Mouse (Mus musculus): ENCODE measurements around the gene Wdr66. TPM values are rescaled to one million over a fixed set of nuclear protein-coding genes. Genes with fewer than 3 reads are reported as not detected.
"Not testable (repeated sequence)": the region's sequence is repeated elsewhere in the genome, so short reads cannot be mapped to it uniquely, and the experiment has no call there.

Gene Wdr66
- total and polyA plus RNA-seq, 3 experiments: 0.21 to 0.34 (median 0.21) TPM

DNA sequence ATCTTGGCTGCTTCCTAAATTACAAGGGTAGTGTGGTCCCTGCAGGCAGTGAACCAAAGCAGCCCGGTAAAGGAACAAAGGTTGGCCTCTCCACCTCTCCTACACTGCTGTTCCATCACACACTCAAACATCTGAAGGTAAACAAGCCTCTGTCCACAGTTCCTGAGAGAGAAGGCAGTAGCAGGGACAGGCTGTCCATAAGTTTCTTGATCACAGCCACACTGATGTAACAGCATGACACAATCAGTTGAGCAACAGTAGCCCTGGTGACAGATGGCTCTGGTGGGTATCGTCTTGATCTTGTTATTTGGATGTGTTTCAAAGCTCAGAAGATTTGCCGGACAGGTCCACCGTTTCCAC, 28.9 kb upstream of the Wdr66 start:
- peaks cover 0 to 6% of the 10 kb centered on the region in 2 experiments; a peak in 2 of 4 replicates for H3K4me1 ChIP-seq (ENCODE audit: control insufficient read depth in 1 of 2, insufficient read depth in 2 of 2)
- no peak overlapping the region for H3K4me2 ChIP-seq (ENCODE audit: insufficient read depth, low read depth, poor library complexity, severe bottlenecking)
- H3K9ac ChIP-seq (ENCODE audit: insufficient read depth, low read depth): no peak overlapping the region
- H3K79me2 ChIP-seq (replicated peaks; ENCODE audit: control insufficient read depth, extremely low read depth, insufficient read depth, poor library complexity, severe bottlenecking): no peaks in the 10 kb centered on the region
- no peaks in the 10 kb centered on the region for H3K27me3 ChIP-seq (replicated peaks)
- H3K4me3 ChIP-seq (replicated peaks in 1 of 3; ENCODE audit: low read depth in 2 of 3, low read length in 2 of 3, poor library complexity in 1 of 3): no peak overlapping the region
- H3K27ac ChIP-seq (ENCODE audit: insufficient read depth, low read depth): no peak overlapping the region
- in situ Hi-C loops (cut with MboI; ENCODE audit: low pct_ligation_motif_present, low pct_unique_long_range_greater_than_20kb, low sequenced_read_pairs) (no loop called here), dilution Hi-C loops (cut with MboI; ENCODE audit: extremely low pct_ligation_motif_present, extremely low pct_unique_long_range_greater_than_20kb, low sequenced_read_pairs) (no loop called here)
- DNase-seq (ENCODE audit: extremely low read depth): no peak
- TF ChIP-seq ZKSCAN1 (IDR thresholded peaks at IDR 0.05; ENCODE audit: borderline replicate concordance, low read depth, low read length): no peak
- TF ChIP-seq GABPA (IDR thresholded peaks at IDR 0.05; ENCODE audit: insufficient replicate concordance, low read depth, low read length): no peak
- TF ChIP-seq IRF4 (IDR thresholded peaks at IDR 0.05; ENCODE audit: low read depth, low read length): no peak
- no peak for TF ChIP-seq SMC3 (IDR thresholded peaks at IDR 0.05; ENCODE audit: low read depth, low read length)
- TF ChIP-seq CHD1 (IDR thresholded peaks at IDR 0.05; ENCODE audit: low read depth, low read length): no peak
- TF ChIP-seq ELF1 (IDR thresholded peaks at IDR 0.05; ENCODE audit: low read depth, low read length): no peak
- TF ChIP-seq BHLHE40 (IDR thresholded peaks at IDR 0.05; ENCODE audit: low read depth, low read length): no peak
- no peak for TF ChIP-seq ETS1 (conservative IDR thresholded peaks at IDR 0.05; ENCODE audit: low read depth, low read length)
- TF ChIP-seq NELFE (IDR thresholded peaks at IDR 0.05; ENCODE audit: low read depth, low read length): no peak
- no peak for TF ChIP-seq EP300 (IDR thresholded peaks at IDR 0.05; ENCODE audit: low read length)
- no peak for TF ChIP-seq MYC (IDR thresholded peaks at IDR 0.05; ENCODE audit: low read depth, low read length)
- TF ChIP-seq MEF2A (IDR thresholded peaks at IDR 0.05; ENCODE audit: borderline replicate concordance, low read depth, low read length): no peak
- TF ChIP-seq MAFK (IDR thresholded peaks at IDR 0.05; ENCODE audit: insufficient replicate concordance, low read length): no peak
- peaks cover 2% of the 10 kb centered on the region for H3K9me3 ChIP-seq (replicated peaks; ENCODE audit: low read length)
- no peaks in the 10 kb centered on the region for H3K36me3 ChIP-seq (replicated peaks in 1 of 2; ENCODE audit: control insufficient read depth in 1 of 2, insufficient read depth in 1 of 2, low read length in 1 of 2)

DNA sequence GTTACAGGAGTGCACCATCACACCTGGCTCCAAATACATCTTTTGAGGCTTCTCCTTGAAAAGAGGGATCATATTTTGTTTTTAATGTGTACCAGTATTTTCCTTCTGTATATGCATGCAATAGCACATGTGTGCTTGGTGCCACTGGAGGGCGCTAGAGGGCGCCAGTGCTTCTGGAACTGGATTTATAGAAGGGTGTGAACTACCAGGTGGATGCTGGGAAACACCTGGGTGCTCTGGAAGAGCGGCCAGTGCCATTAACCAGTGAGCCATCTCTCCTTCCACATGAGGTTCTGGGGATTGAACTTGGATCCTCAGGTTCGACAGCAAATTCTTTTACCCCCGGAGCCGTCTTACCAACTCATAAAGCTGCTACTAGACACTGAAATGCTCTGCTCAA, 28.0 kb upstream of the Wdr66 start:
- H3K9me3 ChIP-seq (replicated peaks; ENCODE audit: low read length); H3K4me2 ChIP-seq (ENCODE audit: insufficient read depth, low read depth, poor library complexity, severe bottlenecking); H3K4me3 ChIP-seq (replicated peaks in 1 of 3; ENCODE audit: low read depth in 2 of 3, low read length in 2 of 3, poor library complexity in 1 of 3); in situ Hi-C loops (cut with MboI; ENCODE audit: low pct_ligation_motif_present, low pct_unique_long_range_greater_than_20kb, low sequenced_read_pairs); H3K27ac ChIP-seq (ENCODE audit: insufficient read depth, low read depth); H3K9ac ChIP-seq (ENCODE audit: insufficient read depth, low read depth); H3K27me3 ChIP-seq (replicated peaks); H3K36me3 ChIP-seq (replicated peaks in 1 of 2; ENCODE audit: control insufficient read depth in 1 of 2, insufficient read depth in 1 of 2, low read length in 1 of 2); H3K79me2 ChIP-seq (replicated peaks; ENCODE audit: control insufficient read depth, extremely low read depth, insufficient read depth, poor library complexity, severe bottlenecking); H3K4me1 ChIP-seq (ENCODE audit: control insufficient read depth in 1 of 2, insufficient read depth in 2 of 2); DNase-seq (ENCODE audit: extremely low read depth); dilution Hi-C loops (cut with MboI; ENCODE audit: extremely low pct_ligation_motif_present, extremely low pct_unique_long_range_greater_than_20kb, low sequenced_read_pairs): not testable (repeated sequence)
- peak; percentile 3 to 12; a peak in 1 of 4 replicates for TF ChIP-seq CTCF (conservative IDR thresholded peaks at IDR 0.05 in 1 of 2, IDR thresholded peaks at IDR 0.05 in 1 of 2; ENCODE audit: low read depth in 2 of 2, low read length in 2 of 2)

DNA sequence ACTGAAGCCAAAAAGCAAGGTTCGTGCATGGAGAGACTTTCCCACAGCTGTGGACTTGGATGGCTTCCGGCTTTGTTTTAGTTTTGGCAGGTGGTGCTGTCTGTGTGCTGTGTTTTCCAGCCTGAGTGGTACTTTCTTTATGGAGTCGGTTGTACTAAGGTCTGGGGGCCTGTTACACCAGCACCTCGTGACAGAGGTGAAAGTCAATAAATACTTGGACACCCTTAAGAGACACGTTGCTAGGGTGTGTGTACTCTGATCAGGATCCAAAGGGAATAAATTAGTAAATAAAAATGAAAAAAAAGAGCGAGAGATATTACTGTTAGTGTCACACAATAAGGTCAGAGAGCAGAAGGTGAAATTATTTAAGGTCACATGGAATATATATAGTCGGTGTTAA, 25.1 kb upstream of the Wdr66 start:
- no peak overlapping the region for H3K27ac ChIP-seq (ENCODE audit: insufficient read depth, low read depth)

More for the DNA sequence above, 25.1 kb upstream of the Wdr66 start:
- no peak for DNase-seq (ENCODE audit: extremely low read depth)
- no peak overlapping the region for H3K9ac ChIP-seq (ENCODE audit: insufficient read depth, low read depth)
- in situ Hi-C loops (cut with MboI; ENCODE audit: low pct_ligation_motif_present, low pct_unique_long_range_greater_than_20kb, low sequenced_read_pairs): loop anchor here (5.0 kb wide), 1 partner anchor 35 kb away; no protein-coding TSS in a partner anchor
- no peaks in the 10 kb centered on the region for H3K27me3 ChIP-seq (replicated peaks)
- peaks cover 0 to 21% of the 10 kb centered on the region in 2 experiments; a peak in 3 of 4 replicates for H3K4me1 ChIP-seq (ENCODE audit: control insufficient read depth in 1 of 2, insufficient read depth in 2 of 2)
- dilution Hi-C loops (cut with MboI; ENCODE audit: extremely low pct_ligation_motif_present, extremely low pct_unique_long_range_greater_than_20kb, low sequenced_read_pairs): no loop called here
- no peaks in the 10 kb centered on the region for H3K9me3 ChIP-seq (replicated peaks; ENCODE audit: low read length)
- TF ChIP-seq MXI1 (IDR thresholded peaks at IDR 0.05; ENCODE audit: low read depth, low read length): no peak
- TF ChIP-seq GABPA (IDR thresholded peaks at IDR 0.05; ENCODE audit: insufficient replicate concordance, low read depth, low read length): no peak
- TF ChIP-seq RAD21 (IDR thresholded peaks at IDR 0.05; ENCODE audit: low read depth, low read length): no peak
- no peak for TF ChIP-seq USF1 (IDR thresholded peaks at IDR 0.05; ENCODE audit: low read depth, low read length)
- no peak for TF ChIP-seq SIN3A (IDR thresholded peaks at IDR 0.05; ENCODE audit: low read length)
- no peak for TF ChIP-seq CTCF (conservative IDR thresholded peaks at IDR 0.05 in 1 of 2, IDR thresholded peaks at IDR 0.05 in 1 of 2; ENCODE audit: low read depth in 2 of 2, low read length in 2 of 2)
- no peak for TF ChIP-seq TBP (conservative IDR thresholded peaks at IDR 0.05; ENCODE audit: low read depth, low read length)
- TF ChIP-seq HCFC1 (IDR thresholded peaks at IDR 0.05; ENCODE audit: low read depth, low read length): no peak
- no peak for TF ChIP-seq TCF12 (IDR thresholded peaks at IDR 0.05; ENCODE audit: low read depth, low read length)
- TF ChIP-seq ZC3H11A (IDR thresholded peaks at IDR 0.05; ENCODE audit: low read depth, low read length): no peak
- no peak for TF ChIP-seq PAX5 (IDR thresholded peaks at IDR 0.05; ENCODE audit: low read length)
- TF ChIP-seq EP300 (IDR thresholded peaks at IDR 0.05; ENCODE audit: low read length): no peak
- H3K4me3 ChIP-seq (replicated peaks in 1 of 3; ENCODE audit: low read depth in 2 of 3, low read length in 2 of 3, poor library complexity in 1 of 3): no peak overlapping the region
- no peak overlapping the region for H3K4me2 ChIP-seq (ENCODE audit: insufficient read depth, low read depth, poor library complexity, severe bottlenecking)
- H3K36me3 ChIP-seq (replicated peaks in 1 of 2; ENCODE audit: control insufficient read depth in 1 of 2, insufficient read depth in 1 of 2, low read length in 1 of 2): peaks cover 0 to 13% of the 10 kb centered on the region in 2 experiments
- H3K79me2 ChIP-seq (replicated peaks; ENCODE audit: control insufficient read depth, extremely low read depth, insufficient read depth, poor library complexity, severe bottlenecking): peaks cover 5% of the 10 kb centered on the region; the same call in 1 of the 2 replicates

Data from CH12.LX (cell line).